9 mouse cellular contexts compared by ENCODE assay signal in genomic region chr8:120281487-120281886, GRCm38 (mm10). TPM values are rescaled to one million over a fixed set of nuclear protein-coding genes. Genes with fewer than 3 reads are reported as not detected.
DNase-seq lines count a peak whose midpoint lies in the region; ATAC-seq and TF ChIP-seq lines count a peak whose summit lies in the region.
"Had no signal": no experiment of that assay in that cellular context is flagged by ENCODE, and none has a peak within 500 bp of the region (broad histone marks: within the 10 kb centered on the region; RNA-seq: fewer than 3 reads in every experiment).

No protein-coding gene starts in this region.

- H3K36me3 ChIP-seq in C2C12 (ENCODE audit: control insufficient read depth, insufficient read depth): peaks cover 5% of the 10 kb centered on the region
- no peaks in the 10 kb centered on the region for H3K36me3 ChIP-seq in liver, postnatal 0 days (replicated peaks; ENCODE audit: insufficient read depth, low read length)
- H3K36me3 ChIP-seq: heart, embryonic 13.5 days had no signal

- H3K27me3 ChIP-seq in C2C12 (ENCODE audit: control insufficient read depth, insufficient read depth, insufficient read length): no peaks in the 10 kb centered on the region
- H3K27me3 ChIP-seq in liver, postnatal 0 days (ENCODE audit: insufficient read depth, low read length): no peaks in the 10 kb centered on the region

- H3K9me3 ChIP-seq in liver, postnatal 0 days (ENCODE audit: low read length): no peaks in the 10 kb centered on the region
- H3K9me3 ChIP-seq: heart, embryonic 13.5 days had no signal

- peak; percentile 63 for TF ChIP-seq CTCF in C2C12 (IDR thresholded peaks at IDR 0.05; ENCODE audit: control insufficient read depth, insufficient read depth, insufficient read length)
- peak; percentile 96 for TF ChIP-seq CTCF in liver, postnatal 0 days (IDR thresholded peaks at IDR 0.05; ENCODE audit: low read depth)

- H3ac ChIP-seq in C2C12 (ENCODE audit: control insufficient read depth, insufficient read length, low read depth): no peak overlapping the region

- H3K4me3 ChIP-seq in C2C12 (ENCODE audit: insufficient read depth, poor library complexity, severe bottlenecking): no peak overlapping the region
- no peak overlapping the region for H3K4me3 ChIP-seq in liver, postnatal 0 days (ENCODE audit: low read depth, low read length)
- H3K4me3 ChIP-seq: heart, embryonic 13.5 days had no signal

- peaks cover 46% of the 10 kb centered on the region for H3K79me2 ChIP-seq in C2C12 (ENCODE audit: control insufficient read depth, insufficient read depth)

- peaks cover 8% of the 10 kb centered on the region for H3K79me3 ChIP-seq in C2C12 (ENCODE audit: low read depth)

- no peak for TF ChIP-seq EP300 in liver, postnatal 0 days (IDR thresholded peaks at IDR 0.05; ENCODE audit: low read depth)

- H3K27ac ChIP-seq in liver, postnatal 0 days (ENCODE audit: low read depth): no peak overlapping the region

- no peak overlapping the region for H3K4me2 ChIP-seq in liver, postnatal 0 days (ENCODE audit: low read depth, low read length)
- H3K4me2 ChIP-seq: heart, embryonic 13.5 days had no signal

- no peak overlapping the region for H3K9ac ChIP-seq in liver, postnatal 0 days (replicated peaks)
- H3K9ac ChIP-seq: heart, embryonic 13.5 days had no signal

- WGBS in liver, postnatal 0 days (ENCODE audit: insufficient replicate concordance): 22% methylated on average over 4 of the region's 4 CpGs

- H3K4me1 ChIP-seq in liver, postnatal 0 days (ENCODE audit: insufficient read depth): peaks cover 28% of the 10 kb centered on the region

- peak; percentile 32; the same call in 1 of the 2 replicates for ATAC-seq in liver, postnatal 0 days

- peak; percentile 78 for DNase-seq in R1 (ENCODE audit: low read depth, low spot score)
- peak; percentile 93 to 94 for DNase-seq in cerebellum, postnatal 14 days
- DNase-seq in frontal cortex, postnatal 25 days (ENCODE audit: low spot score in 2 of 2): peak; percentile 77 to 78
- peak; percentile 78 to 83 for DNase-seq in kidney, postnatal 25 days
- peak; percentile 83 for DNase-seq in liver, postnatal 0 days
- peak; percentile 67 for DNase-seq in retina, adult 2 months (ENCODE audit: low read depth, low spot score)
- DNase-seq in urinary bladder, postnatal 36 days (ENCODE audit: low spot score in 2 of 2): peak; percentile 60 to 73

TF ChIP-seq in C2C12, 6 proteins besides CTCF, POLR2A, EP300 and RAD21:
- TF ChIP-seq MAX (IDR thresholded peaks at IDR 0.05): peak; percentile 24
- TF ChIP-seq MYOG (IDR thresholded peaks at IDR 0.05; ENCODE audit: control insufficient read depth, extremely low read depth, insufficient read length): no peak
- no peak for TF ChIP-seq CEBPB (IDR thresholded peaks at IDR 0.05; ENCODE audit: low read depth)
- TF ChIP-seq FOSL1 (IDR thresholded peaks at IDR 0.05; ENCODE audit: insufficient read depth, low read length, poor library complexity, severe bottlenecking): no peak
- TF ChIP-seq MYOD1 (IDR thresholded peaks at IDR 0.05; ENCODE audit: control insufficient read depth, insufficient read length, low read depth): no peak

RNA-seq across cellular contexts. Expression of gene Gse1, which starts 53.2 kb away (rescaled TPM):
- 15.6 TPM for polyA plus RNA-seq in C2C12 (2012; fragmentation: generic; extraction: Trizol)
- polyA plus RNA-seq in liver, postnatal 0 days (2015; fragmentation: Nextera tagmentation; extraction: Ambion mirVana): 7.1 and 7.7 TPM in 2 replicates
